Mouse (Mus musculus) kidney, embryonic 14.5 days (tissue): Measurements from ENCODE around the gene Dppa2. TPM values are rescaled to one million over a fixed set of nuclear protein-coding genes. Genes with fewer than 3 reads are reported as not detected.

Experiments
- ATAC-seq: fragments of 200-750 bp; cut with Nextera tagmentation; 2 replicates; pipeline ENCODE4 v1.8.0; 2017; ENCODE audit warnings: moderate number of reproducible peaks, mild to moderate bottlenecking, moderate TSS enrichment, moderate library complexity; ENCODE audit not compliant: low FRiP score, low TSS enrichment
- H3K27ac ChIP-seq: fragments of 300-500 bp; sonication (generic); 2 replicates; pipeline ENCODE4 v1.5.1; 2014; ENCODE audit warnings: low read depth, mild to moderate bottlenecking, low read length, moderate library complexity, mixed read lengths
- H3K27me3 ChIP-seq: fragments of 300-500 bp; sonication (generic); 2 replicates; pipeline ENCODE4 v1.6.1; 2014; ENCODE audit warnings: mild to moderate bottlenecking, low read length; ENCODE audit not compliant: control insufficient read depth, insufficient read depth
- H3K36me3 ChIP-seq: fragments of 300-500 bp; sonication (generic); 2 replicates; pipeline ENCODE4 v1.6.1; 2014; ENCODE audit warnings: low read length, mixed read lengths; ENCODE audit not compliant: control insufficient read depth, insufficient read depth
- H3K4me1 ChIP-seq: fragments of 300-500 bp; sonication (generic); 2 replicates; pipeline ENCODE4 v1.6.1; 2014; ENCODE audit warnings: low read length, mixed read lengths; ENCODE audit not compliant: control insufficient read depth, insufficient read depth
- H3K4me2 ChIP-seq: fragments of 300-500 bp; sonication (generic); replicated peaks from 2 replicates; pipeline ENCODE4 v1.6.1; 2014; ENCODE audit warnings: low read depth, mild to moderate bottlenecking, low read length
- H3K4me3 ChIP-seq: fragments of 300-500 bp; sonication (generic); 2 replicates; pipeline ENCODE4 v1.5.1; 2014; ENCODE audit warnings: mild to moderate bottlenecking, low read length
- H3K9ac ChIP-seq: fragments of 300-500 bp; sonication (generic); 2 replicates; pipeline ENCODE4 v1.6.1; 2014; ENCODE audit warnings: low read depth, mild to moderate bottlenecking, low read length, moderate library complexity
- H3K9me3 ChIP-seq: fragments of 300-500 bp; sonication (generic); 2 replicates; pipeline ENCODE4 v1.6.1; 2016; ENCODE audit warnings: low read length; ENCODE audit not compliant: control insufficient read depth
- WGBS: fragments of 180-500 bp; shearing (Covaris S2); extraction: QIAGEN DNeasy Blood & Tissue Kit; methylation state at CpG from one replicate; pipeline ENCODE4 v1.1.7; 2014; 5-methylcytosine and 5-hydroxymethylcytosine counted together
- polyA plus RNA-seq: library from polyadenylated mRNA; unstranded; fragments of >200 nt; fragmentation: Nextera tagmentation; extraction: Ambion mirVana; gene quantifications from 2 replicates; pipeline ENCODE4 v1.2.1, GENCODE M21; 2014

Gene Dppa2
- polyA plus RNA-seq, 1 experiment from 2014 or later, result not detected

GRCm38 (mm10) chr16:48360887-48361286 is 57.2 kb downstream of the Dppa2 start:
- no peaks in the 10 kb centered on the region for H3K4me1 ChIP-seq
- H3K4me3 ChIP-seq, result no peak overlapping the region
- H3K9ac ChIP-seq, result no peak overlapping the region
- no peaks in the 10 kb centered on the region; the same call in 1 of the 2 replicates for H3K9me3 ChIP-seq
- H3K4me2 ChIP-seq, result no peak overlapping the region
- H3K36me3 ChIP-seq, result no peaks in the 10 kb centered on the region
- no peaks in the 10 kb centered on the region for H3K27me3 ChIP-seq
- H3K27ac ChIP-seq, result no peak overlapping the region
- 92% methylated on average over 12 of the region's 12 CpGs for WGBS
- ATAC-seq, result no peak

- no peak overlapping the region for H3K9ac ChIP-seq
- H3K9me3 ChIP-seq, result peaks cover 2% of the 10 kb centered on the region; the same call in 1 of the 2 replicates
- ATAC-seq, result no peak
- no peak overlapping the region for H3K27ac ChIP-seq
- H3K4me2 ChIP-seq, result no peak overlapping the region
- H3K27me3 ChIP-seq, result no peaks in the 10 kb centered on the region
- no peaks in the 10 kb centered on the region for H3K4me1 ChIP-seq
- H3K4me3 ChIP-seq, result no peak overlapping the region
- WGBS, result 92% methylated on average over 5 of the region's 5 CpGs
- no peaks in the 10 kb centered on the region for H3K36me3 ChIP-seq
Measured at GRCm38 (mm10) chr16:48366801-48367200, 63.1 kb downstream of the Dppa2 start.

GRCm38 (mm10) chr16:48368096-48368495 is 64.4 kb downstream of the Dppa2 start:
- no peaks in the 10 kb centered on the region for H3K36me3 ChIP-seq
- no peaks in the 10 kb centered on the region for H3K27me3 ChIP-seq
- H3K9me3 ChIP-seq, result peaks cover 2% of the 10 kb centered on the region; the same call in 1 of the 2 replicates
- 98% methylated on average over 2 of the region's 2 CpGs for WGBS
- H3K4me3 ChIP-seq, result no peak overlapping the region
- no peak overlapping the region for H3K9ac ChIP-seq
- H3K27ac ChIP-seq, result no peak overlapping the region
- no peak for ATAC-seq
- no peaks in the 10 kb centered on the region for H3K4me1 ChIP-seq
- no peak overlapping the region for H3K4me2 ChIP-seq

Other genes with a start within 250 kb of the Dppa2 start
- not detected in 2 replicates for gene Dppa4, start 20.2 kb upstream of the Dppa2 start, polyA plus RNA-seq
- gene Gm5485, start 108.5 kb downstream of the Dppa2 start, polyA plus RNA-seq, result not detected in 2 replicates
- gene Morc1, start 127.3 kb downstream of the Dppa2 start, polyA plus RNA-seq, result not detected in 2 replicates